Mouse (Mus musculus) midbrain, embryonic 10.5 days (tissue): ENCODE results near the gene Arhgap44. TPM values are rescaled to one million over a fixed set of nuclear protein-coding genes. Genes with fewer than 3 reads are reported as not detected.
A peak's percentile ranks its signal among the peaks of the same experiment; 100 is the strongest.

Experiments used
- DNase-seq: peaks from one replicate; pipeline ENCODE4 v3.0.0-alpha.2; 2017; ENCODE audit warnings: low spot score
- H3K27ac ChIP-seq: fragments of 300-500 bp; sonication (generic); replicated peaks from 2 replicates; pipeline ENCODE4 v1.5.1; 2016; ENCODE audit warnings: mild to moderate bottlenecking
- H3K27me3 ChIP-seq: fragments of 300-500 bp; sonication (generic); 2 replicates; pipeline ENCODE4 v1.6.1; 2016; ENCODE audit warnings: low read depth, mild to moderate bottlenecking; ENCODE audit not compliant: poor library complexity, severe bottlenecking
- H3K36me3 ChIP-seq: fragments of 300-500 bp; sonication (generic); 2 replicates; pipeline ENCODE4 v1.6.1; 2016; ENCODE audit warnings: mild to moderate bottlenecking, moderate library complexity
- H3K4me1 ChIP-seq: fragments of 300-500 bp; sonication (generic); 2 replicates; pipeline ENCODE4 v1.6.1; 2016
- H3K4me3 ChIP-seq: fragments of 300-500 bp; sonication (generic); 2 replicates; pipeline ENCODE4 v1.5.1; 2016; ENCODE audit warnings: mild to moderate bottlenecking, moderate library complexity
- H3K9me3 ChIP-seq: fragments of 300-500 bp; sonication (generic); replicated peaks from 2 replicates; pipeline ENCODE4 v1.6.1; 2016; ENCODE audit warnings: mild to moderate bottlenecking
- WGBS: fragments of 180-500 bp; shearing (Covaris S2); methylation state at CpG from one replicate; pipeline ENCODE4 v1.1.7; 2016; 5-methylcytosine and 5-hydroxymethylcytosine counted together
- microRNA-seq: library from miRNA; unstranded; fragments of <30 nt; microRNA quantifications from one replicate; pipeline ENCODE4, GENCODE M21; 2017
- polyA plus RNA-seq: library from polyadenylated mRNA; unstranded; fragments of >200 nt; fragmentation: Nextera tagmentation; extraction: Ambion mirVana; gene quantifications from 2 replicates; pipeline ENCODE4 v1.2.1, GENCODE M21; 2016

Gene Arhgap44
- polyA plus RNA-seq, 1 experiment from 2014 or later, result 3.8 TPM

- no peak overlapping the region for H3K27ac ChIP-seq
- H3K36me3 ChIP-seq, result no peaks in the 10 kb centered on the region
- H3K4me1 ChIP-seq, result peaks cover 6% of the 10 kb centered on the region
- no peak overlapping the region for H3K4me3 ChIP-seq
- no peaks in the 10 kb centered on the region for H3K9me3 ChIP-seq
- H3K27me3 ChIP-seq, result peaks cover 18% of the 10 kb centered on the region
- no peak for DNase-seq
- WGBS, result 83% methylated on average over 3 of the region's 3 CpGs
These were observed 191.2 kb downstream of the Arhgap44 start for GRCm38 (mm10) chr11:64971471-64971988.

GRCm38 (mm10) chr11:64968939-64969342 is 193.8 kb downstream of the Arhgap44 start:
- DNase-seq, result no peak
- Histone ChIP-seq H3K9me3 (no peaks in the 10 kb centered on the region), H3K4me1 (peaks cover 6% of the 10 kb centered on the region), H3K4me3 (no peak overlapping the region), H3K27me3 (peaks cover 18% of the 10 kb centered on the region), H3K27ac (no peak overlapping the region), H3K36me3 (no peaks in the 10 kb centered on the region)
- 59% methylated on average over 4 of the region's 4 CpGs for WGBS

- peak; percentile 84 for DNase-seq
- Histone ChIP-seq H3K36me3 (no peaks in the 10 kb centered on the region), H3K27ac (peak overlapping the region; percentile 76), H3K4me3 (no peak overlapping the region), H3K9me3 (no peaks in the 10 kb centered on the region), H3K4me1 (peaks cover 6% of the 10 kb centered on the region), H3K27me3 (peaks cover 18% of the 10 kb centered on the region)
- 12% methylated on average over 3 of the region's 3 CpGs for WGBS
These were observed 194.3 kb downstream of the Arhgap44 start for GRCm38 (mm10) chr11:64968507-64968906.

- 86% methylated on average over 2 of the region's 2 CpGs for WGBS
- H3K36me3 ChIP-seq, result no peaks in the 10 kb centered on the region
- DNase-seq, result no peak
- no peak overlapping the region for H3K4me3 ChIP-seq
- peaks cover 2% of the 10 kb centered on the region for H3K4me1 ChIP-seq
- H3K27me3 ChIP-seq, result no peaks in the 10 kb centered on the region
- H3K27ac ChIP-seq, result no peak overlapping the region
- H3K9me3 ChIP-seq, result no peaks in the 10 kb centered on the region
These were observed 200.1 kb downstream of the Arhgap44 start for GRCm38 (mm10) chr11:64962629-64963028.

- no peaks in the 10 kb centered on the region for H3K36me3 ChIP-seq
- no peak overlapping the region for H3K27ac ChIP-seq
- peak; percentile 30 for DNase-seq
- WGBS, result 18% methylated on average over 16 of the region's 16 CpGs
- peak overlapping the region; percentile 28 for H3K4me3 ChIP-seq
- H3K9me3 ChIP-seq, result no peaks in the 10 kb centered on the region
- peaks cover 13% of the 10 kb centered on the region for H3K4me1 ChIP-seq
- no peaks in the 10 kb centered on the region for H3K27me3 ChIP-seq
These were observed 205.6 kb downstream of the Arhgap44 start for GRCm38 (mm10) chr11:64956962-64957729.

Small RNAs within 50 kb of the gene (microRNA-seq; reads per million reads assigned to microRNA genes)
- not detected for gene Gm25991

Other genes starting within 250 kb of the Arhgap44 start
- gene Elac2, start 183.9 kb downstream of the Arhgap44 start, polyA plus RNA-seq, result 35.6 and 38.7 TPM in 2 replicates
- 0.11 TPM in 1 of 2 replicates, not detected in the other for gene 1700086D15Rik, start 3.1 kb downstream of the Arhgap44 start, polyA plus RNA-seq
- gene Myocd, start 107.0 kb upstream of the Arhgap44 start, polyA plus RNA-seq, result 1.6 and 1.8 TPM in 2 replicates